15 mouse cellular contexts compared by ENCODE assay signal in genomic region chr14:22686886-22687285, GRCm38 (mm10).
DNase-seq lines count a peak whose midpoint lies in the region; ATAC-seq and TF ChIP-seq lines count a peak whose summit lies in the region.
"Had no signal": no experiment of that assay in that cellular context is flagged by ENCODE, and none has a peak within 500 bp of the region (broad histone marks: within the 10 kb centered on the region; RNA-seq: fewer than 3 reads in every experiment).

No protein-coding gene starts in this region.

- 69% methylated on average over 4 of the region's 4 CpGs for WGBS in forebrain, embryonic 14.5 days
- 46% methylated on average over 4 of the region's 4 CpGs for WGBS in forebrain, embryonic 16.5 days
- WGBS in heart, embryonic 10.5 days = 68% methylated on average over 4 of the region's 4 CpGs

- no peaks in the 10 kb centered on the region for H3K9me3 ChIP-seq in forebrain, embryonic 14.5 days (replicated peaks; ENCODE audit: control insufficient read depth, low read length)
- H3K9me3 ChIP-seq in forebrain, embryonic 16.5 days (ENCODE audit: control insufficient read depth, low read length) = no peaks in the 10 kb centered on the region
- no peaks in the 10 kb centered on the region for H3K9me3 ChIP-seq in heart, embryonic 10.5 days
- H3K9me3 ChIP-seq: stomach, embryonic 15.5 days had no signal

- H3K4me1 ChIP-seq in forebrain, embryonic 14.5 days (ENCODE audit: control insufficient read depth, insufficient read depth, low read length) = no peaks in the 10 kb centered on the region
- H3K4me1 ChIP-seq in forebrain, embryonic 16.5 days (replicated peaks; ENCODE audit: control insufficient read depth, insufficient read depth, low read length) = no peaks in the 10 kb centered on the region
- no peaks in the 10 kb centered on the region for H3K4me1 ChIP-seq in heart, embryonic 10.5 days
- H3K4me1 ChIP-seq: stomach, embryonic 15.5 days had no signal

- no peak for TF ChIP-seq CTCF in layer of hippocampus, adult 2 months (conservative IDR thresholded peaks at IDR 0.05)

- no peak for ATAC-seq in forebrain, embryonic 14.5 days
- ATAC-seq in forebrain, embryonic 16.5 days = no peak

- H3K36me3 ChIP-seq in forebrain, embryonic 14.5 days (ENCODE audit: control insufficient read depth, insufficient read depth, low read length) = no peaks in the 10 kb centered on the region
- H3K36me3 ChIP-seq in forebrain, embryonic 16.5 days (ENCODE audit: control insufficient read depth, insufficient read depth) = no peaks in the 10 kb centered on the region
- no peaks in the 10 kb centered on the region for H3K36me3 ChIP-seq in heart, embryonic 10.5 days
- H3K36me3 ChIP-seq: stomach, embryonic 15.5 days had no signal

- DNase-seq in forebrain, embryonic 14.5 days (ENCODE audit: low spot score) = peak; percentile 29
- DNase-seq in heart, postnatal 10 days = peak; percentile 13 to 27
- no peak for DNase-seq in heart, embryonic 10.5 days (ENCODE audit: low spot score)
- DNase-seq in gastrocnemius, postnatal 25 days = peak; percentile 28
- peak; percentile 14 for DNase-seq in lung, postnatal 25 days (ENCODE audit: low spot score)
- no peak for DNase-seq in layer of hippocampus, adult 2 months (ENCODE audit: low spot score in 2 of 2)
- DNase-seq: adrenal gland, adult 2 months; cerebellum, postnatal 25 days; kidney, adult 2 months; kidney, postnatal 36 days; spleen, adult 18-20 months; thymus, postnatal 25 days had no signal

- no peak overlapping the region for H3K9ac ChIP-seq in forebrain, embryonic 14.5 days (ENCODE audit: low read length)
- H3K9ac ChIP-seq in forebrain, embryonic 16.5 days (replicated peaks; ENCODE audit: low read depth, low read length) = no peak overlapping the region
- H3K9ac ChIP-seq: stomach, embryonic 15.5 days had no signal

- H3K27ac ChIP-seq in forebrain, embryonic 14.5 days (ENCODE audit: low read depth, low read length) = no peak overlapping the region
- no peak overlapping the region for H3K27ac ChIP-seq in forebrain, embryonic 16.5 days (ENCODE audit: low read length)
- H3K27ac ChIP-seq in heart, embryonic 10.5 days = no peak overlapping the region
- H3K27ac ChIP-seq in layer of hippocampus, adult 2 months = no peak overlapping the region
- H3K27ac ChIP-seq: stomach, embryonic 15.5 days had no signal

- H3K4me3 ChIP-seq in forebrain, embryonic 14.5 days (ENCODE audit: low read depth, low read length) = no peak overlapping the region
- no peak overlapping the region for H3K4me3 ChIP-seq in forebrain, embryonic 16.5 days (replicated peaks; ENCODE audit: low read length)
- H3K4me3 ChIP-seq in heart, embryonic 10.5 days = no peak overlapping the region
- H3K4me3 ChIP-seq in layer of hippocampus, adult 2 months = no peak overlapping the region
- H3K4me3 ChIP-seq: erythroblast, embryonic 14.5 days; stomach, embryonic 15.5 days had no signal

- intact Hi-C loops in heart, postnatal 10 days (cut with DNase I) = no loop called here

- H3K4me2 ChIP-seq in forebrain, embryonic 14.5 days (ENCODE audit: low read length) = no peak overlapping the region
- no peak overlapping the region for H3K4me2 ChIP-seq in forebrain, embryonic 16.5 days (ENCODE audit: low read length)
- H3K4me2 ChIP-seq: stomach, embryonic 15.5 days had no signal

- peaks cover 5% of the 10 kb centered on the region; the same call in 1 of the 2 replicates for H3K27me3 ChIP-seq in forebrain, embryonic 14.5 days (replicated peaks; ENCODE audit: control insufficient read depth, insufficient read depth, low read length)
- H3K27me3 ChIP-seq in forebrain, embryonic 16.5 days (replicated peaks; ENCODE audit: control insufficient read depth, insufficient read depth, low read length) = peaks cover 7% of the 10 kb centered on the region; the same call in 1 of the 2 replicates
- no peaks in the 10 kb centered on the region for H3K27me3 ChIP-seq in heart, embryonic 10.5 days (ENCODE audit: insufficient read depth, poor library complexity, severe bottlenecking)
- H3K27me3 ChIP-seq: stomach, embryonic 15.5 days had no signal

Comparison
In these comparisons a context has a peak if more than half of its experiments do, and no peak if none do; other contexts are left out.
1. DNase-seq: peak in forebrain, embryonic 14.5 days (single experiment), heart, postnatal 10 days (2 of 2), gastrocnemius, postnatal 25 days (single experiment) and lung, postnatal 25 days (single experiment); none in heart, embryonic 10.5 days (single experiment) and layer of hippocampus, adult 2 months (0 of 2).